Mouse (Mus musculus) kidney, adult 2 months (tissue): ENCODE data around the gene Tnp2.

Experiments
- CTCF ChIP-seq: fragments of 200-500 bp; conservative IDR thresholded peaks from 2 replicates; pipeline ENCODE4 v1.5.1; 2011; ENCODE audit warnings: low read depth, mild to moderate bottlenecking, control low read depth, low read length, moderate library complexity, mixed read lengths; ENCODE audit not compliant: insufficient read depth, insufficient read length
- POLR2A ChIP-seq: fragments of 200-500 bp; IDR thresholded peaks from one replicate; pipeline ENCODE4 v1.6.1; 2011; ENCODE audit warnings: low read depth, low read length, control low read depth

DNA sequence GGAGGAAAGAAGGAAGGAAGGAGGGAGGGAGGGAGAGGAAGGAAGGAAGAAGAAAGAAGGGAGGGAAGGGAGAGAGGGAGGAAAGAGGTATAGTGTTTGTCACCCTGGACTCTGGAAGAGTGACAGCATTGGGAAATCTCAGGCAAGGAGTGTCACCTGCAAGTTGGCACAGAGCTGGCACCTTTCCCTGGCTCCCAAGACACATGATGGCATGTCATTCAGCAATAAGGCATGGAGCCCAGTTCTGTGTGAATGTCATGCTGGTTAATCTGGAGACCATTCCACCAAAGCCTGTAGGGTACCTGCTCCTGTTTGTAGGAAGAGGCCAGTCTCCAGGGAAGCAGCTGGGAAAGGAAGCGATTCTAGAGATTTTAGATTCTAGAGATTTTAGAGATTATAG is 21.9 kb upstream of the Tnp2 start:
- TF ChIP-seq CTCF (no peak), POLR2A (no peak)
